Mouse (Mus musculus) lung, postnatal 25 days (tissue): ENCODE results near the gene Abcc6.

ENCODE experiments used
- DNase-seq: peaks from one replicate; pipeline ENCODE4 v3.0.0; 2022; ENCODE audit warnings: low spot score

Gene Abcc6

DNA sequence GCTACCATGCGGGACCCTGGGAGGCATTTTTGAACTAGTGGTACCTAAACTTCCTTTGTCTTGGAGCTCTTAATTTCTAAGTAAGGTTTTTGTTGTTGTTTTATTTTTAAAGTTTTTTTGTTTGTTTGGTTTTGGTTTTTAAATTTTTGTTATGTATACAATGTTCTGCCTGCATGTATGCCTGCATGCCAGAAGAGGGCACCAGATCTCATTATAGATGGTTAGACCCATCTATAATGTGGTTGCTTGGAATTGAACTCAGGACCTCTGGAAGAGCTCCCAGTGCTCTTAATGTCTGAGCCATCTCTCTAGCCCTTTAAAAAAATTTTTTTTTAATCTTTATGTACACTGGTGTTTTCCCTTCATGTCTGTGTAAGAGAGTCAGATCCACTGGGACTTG, 100.4 kb downstream of the Abcc6 start:
- no peak for DNase-seq

DNA sequence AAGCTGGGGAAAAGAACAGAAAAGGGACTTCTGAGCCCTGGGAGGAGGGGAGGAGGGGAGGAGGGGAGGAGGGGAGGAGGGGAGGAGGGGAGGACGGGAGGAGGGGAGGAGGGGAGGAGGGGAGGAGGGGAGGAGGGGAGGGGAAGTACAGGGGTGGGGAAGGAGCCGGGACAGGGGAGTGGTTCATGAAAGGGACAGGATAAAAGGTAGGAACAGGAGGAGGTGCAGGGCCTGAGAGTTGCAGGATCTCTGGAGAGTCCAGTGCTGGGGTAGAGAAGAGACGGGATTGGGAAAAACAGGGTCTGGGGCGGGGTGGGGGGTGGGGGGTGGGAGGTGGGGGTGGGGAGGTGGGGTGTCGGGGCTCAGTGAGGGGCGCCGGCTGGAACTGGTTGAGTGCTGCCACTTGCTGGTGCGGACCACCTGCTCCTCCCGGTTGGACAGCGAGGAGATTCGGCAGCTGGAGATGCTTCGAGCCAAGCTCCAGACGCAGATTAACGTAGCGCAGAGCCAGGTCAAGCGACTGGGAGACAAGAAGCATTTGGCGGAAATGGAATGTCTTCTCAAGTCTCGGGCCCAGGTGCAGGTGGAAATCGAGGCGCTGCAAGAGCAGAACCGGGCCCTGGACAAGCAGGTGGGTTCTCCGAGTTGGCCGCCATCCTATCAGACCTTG, 101.3 kb downstream of the Abcc6 start:
- no peak for DNase-seq

DNA sequence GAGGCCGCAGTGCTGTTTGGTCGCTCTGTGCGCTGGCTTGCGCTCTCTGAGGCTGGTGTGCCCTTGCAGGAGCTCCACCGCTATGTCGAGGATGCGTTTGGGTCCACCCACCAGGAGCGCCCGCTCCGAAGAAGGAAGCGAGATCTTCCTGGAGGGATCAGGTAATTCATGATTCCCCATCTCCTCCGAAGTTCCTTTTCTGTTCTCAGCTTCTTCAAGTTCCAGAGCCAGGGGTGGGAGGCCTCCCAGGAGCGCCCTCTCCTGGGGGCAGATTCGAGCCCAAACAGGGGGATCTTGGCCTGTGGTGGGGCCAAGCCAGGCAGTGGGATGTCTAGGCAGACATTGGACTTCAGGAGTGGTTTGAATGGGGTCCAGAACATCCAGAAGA, 105.7 kb downstream of the Abcc6 start:
- peak; percentile 26 for DNase-seq

DNA sequence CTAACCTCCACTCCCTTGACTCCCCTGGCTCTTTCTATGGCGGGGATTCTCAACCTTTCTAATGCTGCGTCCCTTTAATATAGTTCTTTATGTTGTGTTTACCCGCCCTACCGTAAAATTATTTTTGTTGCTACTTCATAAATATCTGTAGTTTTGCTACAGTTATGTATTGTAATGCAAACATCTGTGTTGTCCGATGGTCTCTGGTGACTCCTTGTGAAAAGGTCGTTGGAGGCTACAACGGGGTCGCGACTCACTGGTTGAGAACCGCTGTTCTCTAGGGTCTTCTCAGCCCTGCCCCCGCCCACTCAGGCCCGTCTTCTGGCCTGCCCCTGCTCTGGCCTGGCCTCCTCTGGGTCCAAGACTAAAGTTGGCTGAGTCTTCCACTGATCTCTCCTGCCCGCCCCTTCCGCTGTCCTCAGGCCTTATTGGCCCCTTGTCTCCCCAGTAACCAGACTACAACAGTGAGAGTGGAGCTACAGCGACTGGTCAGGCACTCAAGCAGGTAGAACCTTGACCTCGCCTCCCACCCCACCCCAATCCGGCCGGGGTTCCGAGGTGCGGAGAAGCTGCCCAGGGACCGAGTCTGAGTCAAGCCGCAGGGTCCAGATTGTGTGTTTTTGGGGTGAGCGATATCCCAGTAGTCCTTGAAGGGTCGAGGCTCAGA, 106.2 kb downstream of the Abcc6 start, which contains the start of gene Ccdc114:
Gene Ccdc114, plus strand, starts transcription at position 311 of the 667 bp plus-strand sequence.
- DNase-seq, result peak; percentile 85

DNA sequence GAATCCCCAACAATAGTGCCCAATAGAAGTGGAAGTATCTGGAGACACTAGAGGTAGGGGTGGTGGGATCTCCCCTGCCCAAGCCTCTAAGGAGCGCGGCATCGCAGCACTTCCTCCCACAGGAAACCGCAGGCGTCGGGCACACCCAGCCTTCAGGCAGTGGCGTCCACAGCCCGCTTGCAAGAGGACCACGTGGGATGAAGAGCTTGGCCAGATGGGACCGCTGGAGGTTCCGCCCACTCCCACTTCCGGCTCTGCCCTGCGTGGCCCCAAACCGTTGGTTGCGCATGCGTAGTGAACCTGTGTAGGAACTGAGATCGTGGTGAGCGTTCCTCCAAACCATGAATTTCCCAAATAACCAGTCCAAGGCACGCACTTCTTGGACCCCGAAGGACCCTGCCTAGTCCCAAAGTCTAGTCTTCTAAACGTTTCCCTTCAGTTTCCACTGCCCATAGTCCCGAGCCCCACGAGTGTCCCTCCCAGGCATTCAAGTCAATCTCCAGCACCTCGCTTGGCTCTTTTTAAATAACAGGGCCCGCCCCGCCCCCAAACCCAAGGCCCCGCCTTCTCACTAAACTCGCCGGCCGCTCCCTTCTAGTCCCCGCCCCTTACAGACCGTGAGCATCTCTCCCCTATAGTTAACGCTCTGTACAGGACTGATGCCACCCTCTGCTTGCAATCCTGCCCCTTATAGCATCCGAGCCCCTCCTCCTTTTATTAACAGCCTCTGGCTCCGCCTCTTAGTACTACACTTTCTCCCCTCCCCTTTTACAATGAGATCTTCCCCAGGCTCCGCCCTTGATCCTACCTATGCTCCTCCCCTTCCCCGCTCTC, 107.0 kb downstream of the Abcc6 start:
- DNase-seq, result peak; percentile 98

DNA sequence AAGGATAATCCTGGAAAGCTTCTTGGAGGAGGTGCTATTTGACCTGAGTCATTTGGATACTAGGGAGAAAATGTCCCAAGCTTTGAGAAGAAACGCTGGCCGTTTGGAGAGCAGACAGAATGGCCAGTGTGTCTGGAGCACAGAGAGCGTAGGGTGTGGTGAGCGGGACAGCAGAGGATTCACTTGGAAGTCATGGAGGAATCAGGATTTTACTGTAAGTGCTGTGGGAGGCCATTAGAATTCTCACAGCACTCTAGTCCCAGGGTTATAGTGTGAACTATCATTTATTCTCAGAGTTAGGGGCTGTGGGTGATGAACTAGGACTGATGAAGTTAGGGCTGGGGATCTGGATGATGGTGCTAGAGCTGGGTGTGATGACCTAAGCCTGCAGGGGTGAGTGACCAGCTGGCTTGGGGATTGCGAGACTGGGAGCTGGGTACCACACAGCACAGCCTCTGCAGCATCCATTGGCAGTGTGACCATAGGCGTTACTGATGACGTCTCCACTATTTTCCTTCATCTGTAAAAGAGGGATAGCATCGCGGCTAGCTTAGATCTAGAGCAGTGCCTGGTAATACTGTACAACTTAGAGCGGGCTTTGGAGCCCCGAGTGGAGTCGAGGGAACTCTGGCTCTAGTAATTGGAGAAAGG, 108.0 kb downstream of the Abcc6 start:
- DNase-seq, result no peak

DNA sequence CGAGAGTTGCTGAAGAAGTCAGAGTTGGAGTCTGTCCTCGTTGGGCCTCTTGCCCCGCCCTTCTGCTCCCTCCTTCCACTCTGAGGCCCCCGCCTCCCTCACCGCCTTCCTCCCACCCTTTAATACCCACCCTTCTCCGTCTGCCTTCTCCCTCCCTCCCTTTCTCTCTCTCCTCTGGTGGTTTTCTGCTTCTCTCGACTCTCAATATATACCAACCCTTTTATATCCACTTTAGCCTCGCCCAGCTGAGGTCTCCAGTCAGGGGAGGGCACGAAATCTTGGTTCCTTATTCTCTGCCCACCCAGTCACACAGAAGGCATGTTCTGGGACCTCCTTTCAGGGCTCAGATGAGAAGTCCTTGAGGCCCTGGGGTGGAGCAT, 108.9 kb downstream of the Abcc6 start, which contains the start of gene Emp3:
Gene Emp3, minus strand, starts transcription at position 163 of the 380 bp plus-strand sequence.
- DNase-seq, result peak; percentile 61

DNA sequence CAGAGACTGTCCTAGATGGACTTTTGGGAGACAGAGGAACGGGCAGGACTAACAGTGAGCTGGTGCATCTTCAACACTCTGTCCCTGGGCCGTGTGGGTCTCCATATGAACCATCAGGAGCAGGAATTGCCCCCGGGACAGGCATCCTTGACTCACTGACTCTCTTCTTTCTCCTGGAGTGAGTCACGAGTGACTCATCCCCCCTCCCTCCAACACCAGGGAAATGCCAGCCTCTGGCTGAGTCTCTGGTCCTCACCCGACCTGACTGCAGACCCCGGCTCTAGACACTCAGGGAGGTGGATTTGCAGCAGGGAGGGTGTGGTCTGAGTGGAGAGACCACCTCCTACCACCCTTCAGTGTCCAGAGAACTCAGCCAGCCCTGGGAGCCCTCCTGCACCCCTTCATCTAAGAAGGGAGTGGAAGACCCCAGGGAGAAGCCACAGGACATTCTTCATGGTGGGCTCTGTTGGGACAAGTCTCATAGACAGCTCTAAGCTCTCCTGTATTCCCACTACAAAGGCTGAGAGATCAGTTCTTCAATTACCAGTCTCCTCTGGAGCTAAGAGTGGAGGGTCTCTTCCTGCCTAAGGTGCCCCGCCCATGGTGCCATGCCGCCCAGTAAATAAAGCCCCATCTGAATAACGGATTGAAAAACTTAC, 109.4 kb downstream of the Abcc6 start:
- no peak for DNase-seq

DNA sequence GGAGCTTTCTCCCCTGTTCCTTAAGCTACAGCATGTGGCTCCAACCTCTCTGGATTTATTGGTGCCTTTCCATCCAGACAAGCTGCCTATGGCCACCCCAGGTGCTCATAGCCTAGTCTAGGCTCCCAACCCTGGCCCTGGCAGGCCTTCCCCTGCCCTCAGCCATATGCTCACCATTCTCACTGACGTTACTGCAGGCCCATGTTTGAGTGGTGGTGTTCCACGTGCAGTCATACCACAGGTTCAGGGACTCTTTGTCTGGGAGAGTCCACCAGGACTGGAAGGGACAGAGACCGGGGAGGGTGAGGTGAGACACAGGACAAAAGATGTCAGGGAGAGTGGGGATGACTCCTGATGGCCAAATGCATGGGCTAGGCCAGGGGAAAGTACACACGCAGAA, 110.3 kb downstream of the Abcc6 start:
- no peak for DNase-seq

DNA sequence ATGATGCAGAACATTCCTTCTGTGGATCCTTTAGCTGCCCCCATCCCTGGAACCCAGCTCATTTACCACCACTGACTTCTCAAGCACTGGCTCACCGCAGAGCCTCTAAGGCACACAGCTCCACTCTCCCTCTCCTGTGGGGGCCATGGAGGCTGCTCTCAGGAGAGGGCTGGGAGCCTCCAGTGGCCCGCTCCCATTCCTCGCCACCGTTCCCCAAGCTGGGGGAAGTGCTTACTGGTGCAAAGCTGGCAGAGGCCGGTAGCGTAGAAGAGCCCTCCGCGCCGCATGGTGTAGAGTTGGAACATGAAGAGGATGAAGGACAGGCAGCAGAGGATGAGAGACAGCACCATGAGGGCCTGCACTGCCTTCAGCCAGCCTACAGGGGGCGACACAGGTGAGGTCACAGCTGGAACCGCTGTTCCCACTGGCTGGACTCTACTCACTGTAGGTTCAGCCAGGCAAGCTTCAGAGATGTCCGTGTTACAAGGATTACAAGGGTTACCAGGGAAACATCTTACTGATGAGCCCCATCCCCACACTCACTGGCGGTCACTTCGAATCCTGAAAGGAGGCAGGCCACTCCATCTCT, 110.9 kb downstream of the Abcc6 start:
- DNase-seq, result no peak

DNA sequence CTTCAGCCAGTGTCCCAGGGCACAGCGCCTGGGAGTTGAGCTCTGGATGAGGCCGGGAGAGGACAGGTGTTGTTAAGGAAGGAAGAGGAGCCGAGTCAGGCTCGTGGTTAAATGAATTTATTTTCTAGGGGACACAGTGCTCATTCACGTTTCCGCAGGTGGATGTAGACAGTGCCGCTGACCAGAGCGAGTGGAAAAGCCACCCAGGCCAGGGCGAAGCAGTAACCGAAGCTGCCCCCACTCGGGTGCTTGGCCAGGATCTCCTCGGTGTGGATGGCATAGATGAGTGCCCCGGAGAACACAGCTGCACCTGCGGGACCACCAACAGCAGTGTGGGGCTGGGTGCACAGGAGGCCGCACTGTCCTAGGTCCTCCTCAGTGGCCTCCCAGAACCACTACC, 112.2 kb downstream of the Abcc6 start:
- no peak for DNase-seq
